Mouse (Mus musculus) kidney, postnatal 10 days (tissue): Measurements from ENCODE around the gene Atad5.
A peak's percentile ranks its signal among the peaks of the same experiment; 100 is the strongest.
"Not testable (repeated sequence)": the region's sequence is repeated elsewhere in the genome, so short reads cannot be mapped to it uniquely, and the experiment has no call there.

ENCODE experiments used
- DNase-seq: peaks from one replicate; pipeline ENCODE4 v3.0.0; 2021; ENCODE audit warnings: mixed read lengths

Atad5 gene

DNA sequence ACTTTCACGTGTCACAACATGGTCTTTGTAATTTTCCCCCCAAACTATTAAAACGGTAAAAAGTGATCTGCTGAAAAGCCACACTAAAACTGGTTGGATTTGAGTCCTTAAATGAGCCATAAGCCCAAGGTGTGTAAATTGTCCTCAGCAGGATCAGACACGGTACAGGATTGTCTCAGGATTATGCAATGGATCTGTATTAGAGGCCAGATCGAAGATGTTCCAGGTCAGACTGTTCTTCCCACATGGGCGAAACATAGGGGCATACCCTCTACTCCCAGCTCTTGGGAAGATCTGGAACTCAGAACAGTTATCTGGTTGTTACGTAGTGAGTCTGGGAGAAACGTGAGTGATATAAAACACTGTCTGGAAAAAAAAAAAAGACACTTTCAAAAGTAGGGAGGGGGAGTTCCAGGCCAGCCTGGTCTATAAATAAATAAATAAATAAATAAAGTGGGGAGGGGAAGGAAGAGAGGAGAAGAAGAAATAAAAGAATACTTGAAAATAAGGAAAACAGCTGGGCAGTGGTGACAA is 7.3 kb upstream of the Atad5 start:
- DNase-seq, result no peak

DNA sequence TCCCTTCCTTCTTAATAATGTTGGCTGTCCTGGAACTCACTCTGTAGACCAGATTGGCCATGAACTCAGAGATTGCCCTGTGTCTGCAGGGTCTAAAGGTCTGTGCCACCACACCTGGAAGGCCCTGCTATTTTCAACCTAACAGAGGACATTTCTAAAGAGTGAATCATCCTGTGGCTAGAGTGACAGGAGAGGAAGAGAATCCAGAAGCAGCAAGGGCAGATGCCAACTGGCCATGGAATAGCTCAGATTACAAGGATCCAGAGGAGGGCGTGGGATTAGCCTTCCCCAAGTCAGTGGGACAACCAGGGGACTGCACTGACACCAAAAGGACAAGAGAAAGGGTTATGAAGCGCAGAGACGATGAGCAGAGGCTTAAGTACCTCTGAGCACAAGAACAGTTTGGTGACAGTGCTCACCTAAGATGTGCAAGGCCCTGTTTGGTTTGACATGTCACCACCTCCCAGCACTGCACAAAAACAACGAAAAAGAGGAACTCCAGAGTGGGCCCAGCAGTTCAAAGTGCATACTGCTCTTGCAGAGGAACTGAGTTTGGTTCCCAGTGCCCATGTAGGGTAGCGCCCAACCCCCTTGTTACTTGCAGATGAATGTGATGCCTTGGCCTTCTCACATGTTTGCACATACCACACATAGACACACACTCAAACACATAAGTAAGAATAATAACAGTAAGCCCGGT is 3.7 kb upstream of the Atad5 start:
- DNase-seq, result no peak

DNA sequence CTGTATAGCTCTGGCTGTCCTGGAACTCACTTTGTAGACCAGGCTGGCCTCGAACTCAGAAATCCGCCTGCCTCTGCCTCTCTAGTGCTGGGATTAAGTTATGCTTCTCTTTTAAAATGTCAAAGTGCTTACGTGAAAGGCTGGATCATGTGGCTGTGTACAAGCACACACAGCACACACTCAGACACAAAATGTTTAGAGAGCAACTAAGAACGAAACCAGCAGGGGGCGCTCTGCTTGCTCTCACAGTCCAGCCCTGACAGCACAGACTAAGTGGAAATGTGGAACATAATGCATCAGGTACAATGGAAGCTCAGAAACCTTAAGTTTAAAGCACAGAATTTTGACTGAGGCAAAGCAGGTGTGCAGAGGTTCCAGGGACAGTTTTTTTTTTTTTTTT is 2.4 kb upstream of the Atad5 start:
- peak; percentile 93 for DNase-seq

DNA sequence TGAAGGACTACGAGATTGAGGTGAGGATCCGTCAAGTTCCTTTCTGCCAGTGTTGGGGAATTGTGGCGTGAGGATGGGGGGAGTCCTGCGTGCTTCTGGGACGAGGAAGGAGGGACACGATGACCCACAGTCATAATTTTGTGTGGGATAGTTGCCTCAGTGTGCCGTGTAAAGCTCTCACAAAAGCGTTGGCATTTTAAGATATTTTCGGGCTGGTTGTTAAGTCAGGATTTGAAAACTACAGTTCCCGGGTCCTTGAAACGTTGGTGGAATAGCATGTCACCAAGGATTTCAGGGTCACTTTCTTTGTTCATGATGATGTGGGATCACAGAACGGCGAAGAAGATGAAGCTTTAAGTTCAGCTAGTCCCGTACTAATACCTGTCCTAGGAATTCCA is 616 bp downstream of the Atad5 start:
- no peak for DNase-seq

DNA sequence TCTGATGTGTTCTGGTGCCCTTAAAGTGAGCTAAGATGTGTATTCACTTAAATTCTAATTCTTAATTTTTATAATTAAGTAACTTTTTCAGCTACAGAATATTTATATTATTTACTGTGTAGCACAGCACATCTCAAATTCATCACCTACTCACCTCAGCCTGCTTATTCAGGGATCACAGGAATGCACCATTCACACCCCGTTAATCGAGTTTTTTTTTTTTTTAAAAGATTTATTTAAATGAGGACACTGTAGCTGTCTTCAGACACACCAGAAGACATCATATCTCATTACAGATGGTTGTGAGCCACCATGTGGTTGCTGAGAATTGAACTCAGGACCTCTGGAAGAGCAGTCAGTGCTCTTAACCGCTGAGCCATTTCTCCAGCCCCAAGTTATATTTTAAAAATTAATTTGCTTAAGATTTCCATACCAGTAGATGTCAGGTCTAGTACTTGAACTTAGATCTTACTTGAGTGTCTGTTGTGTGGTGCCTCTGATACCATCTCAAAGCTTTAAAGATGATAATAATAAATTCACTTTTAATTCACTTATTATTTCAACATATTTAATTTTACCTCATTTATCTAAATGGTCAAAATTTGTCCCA is 1.5 kb downstream of the Atad5 start:
- no peak for DNase-seq

DNA sequence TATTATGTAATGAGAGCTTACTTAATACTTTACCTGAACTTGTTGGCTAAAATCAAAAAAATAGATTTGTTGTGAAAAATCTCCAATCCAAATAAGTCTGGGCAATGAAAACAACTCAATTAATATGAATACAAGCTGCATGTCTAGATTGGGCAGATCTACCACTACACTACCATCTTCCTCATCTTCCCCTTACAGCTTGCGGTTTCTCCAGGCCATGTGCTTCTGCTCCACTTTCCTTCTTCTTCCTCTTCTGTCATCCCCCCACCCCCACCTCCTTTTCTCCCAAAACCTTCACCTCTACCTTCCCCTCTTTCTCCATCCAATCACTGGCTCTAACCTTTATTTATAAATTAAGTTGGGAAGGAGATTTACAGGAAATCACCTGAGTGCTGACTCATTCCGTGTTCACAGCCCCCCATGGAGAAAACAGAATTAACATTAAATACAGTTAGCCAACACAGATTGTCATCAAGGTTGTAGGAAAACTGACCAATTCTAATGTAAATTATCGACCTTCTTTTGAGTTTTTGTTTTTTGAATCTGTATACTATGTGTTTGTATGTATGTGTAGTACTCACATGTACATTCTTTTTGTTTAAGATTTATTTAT is 9.3 kb downstream of the Atad5 start:
- DNase-seq, result no peak

DNA sequence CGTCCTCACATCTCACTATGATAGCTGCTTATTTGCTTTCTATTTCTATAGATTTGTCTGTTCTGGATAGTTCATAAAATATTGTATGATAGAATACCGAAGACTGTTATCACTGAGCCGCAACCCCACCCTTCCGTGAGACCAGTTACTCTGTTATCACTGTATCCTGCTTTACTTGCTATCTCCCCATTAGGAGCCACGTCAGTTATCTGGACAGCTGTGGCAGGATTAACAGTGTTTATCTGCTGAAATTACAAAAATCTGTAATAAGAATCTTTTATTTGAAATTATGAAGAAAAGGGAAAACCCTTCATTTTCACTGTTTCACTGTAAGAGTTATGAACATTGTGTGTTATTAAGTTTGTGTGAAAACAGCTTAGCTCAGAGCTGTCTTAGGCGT is 12.1 kb downstream of the Atad5 start:
- no peak for DNase-seq

DNA sequence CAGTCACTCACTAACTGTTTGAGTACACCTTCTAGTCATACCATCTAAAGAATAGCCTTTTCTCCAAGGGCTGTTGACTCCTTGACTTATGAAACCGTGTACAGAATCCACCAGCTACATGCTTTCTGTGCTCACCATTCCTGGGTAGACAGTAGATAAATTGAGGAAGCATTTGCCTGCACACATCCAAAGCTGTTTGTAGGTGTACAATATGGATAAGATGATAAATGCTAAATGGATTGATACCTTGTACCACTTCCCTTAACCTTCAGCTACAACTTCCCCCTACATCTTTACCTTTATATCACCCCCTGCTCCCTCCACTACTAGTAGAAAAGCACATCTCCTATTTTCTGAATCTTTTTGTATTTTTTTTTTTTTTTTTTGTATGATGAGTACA is 15.2 kb downstream of the Atad5 start:
- DNase-seq, result no peak

DNA sequence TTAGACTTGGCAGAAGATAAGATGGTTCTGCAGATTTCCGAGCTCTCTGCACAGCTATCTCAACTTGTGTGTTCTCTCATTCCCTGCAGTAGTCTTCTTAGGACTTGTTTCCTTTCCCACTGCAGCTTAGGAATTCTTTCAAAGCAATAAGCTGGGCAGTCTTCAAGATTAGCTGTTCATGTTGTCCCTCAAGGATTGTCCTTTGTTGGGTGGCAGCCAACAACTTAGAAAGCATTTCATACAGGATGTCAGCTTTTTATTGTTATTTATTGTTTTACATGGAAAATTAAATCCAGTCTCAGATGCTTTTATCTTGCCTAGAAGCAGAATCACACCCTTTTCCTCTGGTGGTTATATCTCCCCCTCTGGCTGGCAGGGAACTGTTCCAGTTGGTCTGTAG is 27.2 kb downstream of the Atad5 start:
- DNase-seq, result peak; percentile 64

DNA sequence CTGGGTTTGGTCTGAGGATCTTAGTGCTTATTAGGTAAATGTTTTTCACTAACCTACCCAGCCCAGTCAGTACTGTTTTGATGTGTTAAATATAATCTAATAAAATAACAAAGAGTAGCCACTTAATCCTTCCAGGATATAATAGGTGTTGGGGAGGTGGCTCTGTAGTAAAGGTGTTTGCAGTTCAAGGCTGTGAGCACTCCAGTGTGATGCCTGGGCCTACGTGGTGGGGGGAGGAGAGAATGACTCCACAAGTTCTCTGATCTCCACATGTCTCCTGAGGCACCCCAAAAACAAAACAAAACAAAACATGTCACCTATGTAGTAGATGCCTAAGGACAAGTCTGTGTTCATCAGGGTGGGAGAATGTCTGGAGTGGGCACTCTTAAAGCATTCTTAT is 42.9 kb downstream of the Atad5 start:
- DNase-seq, result no peak

DNA sequence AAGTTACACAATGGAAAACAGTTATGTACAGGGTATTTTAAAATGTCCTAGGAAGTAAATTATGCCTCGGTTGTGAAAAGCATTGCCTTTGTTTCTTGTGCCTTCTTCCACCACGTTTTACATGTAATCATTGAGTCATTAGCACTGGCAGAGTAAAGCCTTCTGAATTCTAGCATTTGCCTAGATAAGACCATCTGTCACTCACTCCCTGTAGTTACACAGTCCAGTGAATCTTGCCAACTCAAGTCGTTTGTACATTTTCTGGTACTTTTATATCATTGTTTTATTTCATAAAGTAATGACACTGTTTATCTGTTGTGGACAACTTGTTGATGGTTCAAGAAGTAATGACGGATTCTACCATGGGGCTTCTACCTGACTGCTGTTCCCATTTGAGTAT is 45.5 kb downstream of the Atad5 start:
- DNase-seq, result no peak

DNA sequence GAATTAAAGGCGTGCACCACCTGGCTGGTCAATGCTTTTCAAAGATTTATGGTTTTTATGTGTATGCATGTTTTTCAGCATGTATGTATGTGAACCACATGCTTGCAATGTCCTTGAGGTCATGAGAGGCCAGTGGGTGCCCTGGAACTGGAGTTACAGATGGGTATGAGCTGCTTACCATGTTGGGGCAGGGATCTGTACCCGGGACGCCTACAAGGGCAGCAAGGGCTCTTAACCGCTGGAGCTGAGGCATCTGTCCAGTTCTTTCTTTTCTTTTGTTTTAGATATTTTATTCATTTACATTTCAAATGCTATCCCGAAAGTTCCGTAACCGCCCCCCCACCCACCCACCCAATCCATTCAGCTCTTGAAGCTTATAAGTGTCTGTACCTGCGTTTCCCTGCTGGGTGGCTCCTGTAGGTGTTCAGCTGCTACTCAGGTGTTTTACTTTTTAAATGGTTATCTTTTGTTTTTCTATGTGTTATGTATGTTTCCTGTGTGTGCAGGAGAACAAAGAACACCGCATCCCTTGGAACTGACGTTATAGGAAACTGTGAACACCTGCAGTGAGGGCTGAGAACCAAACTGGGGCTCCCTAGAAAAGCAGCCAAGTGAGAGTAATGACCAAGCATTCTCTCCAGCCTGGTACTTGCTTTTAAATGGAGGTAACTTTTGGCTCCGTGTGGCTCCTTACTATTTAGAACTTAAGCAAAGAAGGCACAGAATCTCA is 46.9 kb downstream of the Atad5 start:
- DNase-seq, result no peak

DNA sequence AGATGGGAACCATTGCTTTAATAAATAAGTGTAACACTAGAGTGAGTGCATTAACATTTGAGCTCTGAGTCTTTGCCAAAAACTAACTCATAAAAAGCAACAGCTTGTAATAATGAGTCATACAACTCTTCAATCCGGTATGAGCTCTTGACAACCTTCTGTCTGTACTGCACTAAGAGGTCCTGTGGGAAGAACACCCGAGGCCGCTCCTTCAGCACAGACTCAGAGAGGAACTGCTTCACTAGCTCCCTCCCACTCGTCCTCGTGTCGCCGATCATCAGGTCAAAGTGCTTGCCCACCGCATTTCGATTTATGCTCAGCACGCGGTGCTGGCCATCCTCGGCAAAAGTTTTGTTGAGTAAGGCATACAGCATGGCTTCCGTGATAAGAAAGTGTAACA is 47.6 kb downstream of the Atad5 start:
- DNase-seq, result no peak

DNA sequence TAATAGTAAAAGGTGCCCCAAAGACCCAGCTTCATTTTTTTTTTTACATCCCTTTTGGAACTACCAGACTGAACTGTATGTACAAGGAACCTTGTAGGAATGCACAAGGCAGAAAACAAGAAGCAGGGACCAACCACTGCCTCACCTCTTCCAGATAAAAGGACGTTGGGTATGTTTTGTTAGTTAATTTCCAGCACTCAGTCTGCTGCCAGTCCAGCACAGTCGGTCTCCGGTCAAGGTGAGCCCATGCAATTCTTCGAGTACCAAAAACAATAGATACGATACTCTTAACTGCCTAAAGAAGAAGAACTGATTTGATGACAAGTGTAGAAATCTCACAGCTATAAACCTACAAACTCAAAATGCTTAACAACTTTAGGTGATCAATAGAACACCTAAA is 48.6 kb downstream of the Atad5 start:
- no peak for DNase-seq

DNA sequence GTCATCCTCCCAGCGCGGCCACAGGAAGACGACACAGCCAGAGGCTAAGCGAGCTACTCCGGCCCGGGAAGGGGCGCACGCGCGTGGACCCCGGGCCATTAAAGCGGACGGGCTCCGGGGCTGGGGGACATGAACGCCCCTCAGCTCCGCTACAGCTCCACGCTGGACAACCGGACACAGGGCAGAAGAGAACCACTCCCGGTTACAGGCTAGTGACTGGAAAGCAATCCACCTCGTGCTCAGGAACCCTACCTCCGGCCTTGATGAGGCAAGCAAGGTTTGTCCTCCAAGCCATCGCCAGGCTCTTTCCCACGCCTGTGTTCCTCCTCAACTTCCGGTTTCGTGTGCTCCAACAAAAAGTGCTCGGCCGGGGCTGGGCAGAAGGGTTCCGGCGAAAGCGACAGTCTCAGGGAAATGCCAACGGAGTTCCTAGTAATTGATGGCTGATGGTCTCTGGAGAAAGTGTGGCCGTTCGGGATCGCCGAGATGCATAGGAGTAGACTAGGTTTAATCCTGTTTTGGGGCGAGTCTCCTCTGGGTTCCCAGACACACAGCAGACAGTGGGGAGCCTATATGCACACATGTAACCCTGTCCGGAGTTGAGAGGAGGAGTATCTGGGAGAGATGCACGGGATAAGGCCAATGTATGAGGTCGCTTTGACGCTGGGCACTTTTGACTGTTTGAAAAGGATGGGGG is 52.8 kb downstream of the Atad5 start, which contains the start of gene Tefm:
Tefm (minus strand) TSS at position 351 of the 697 bp plus-strand sequence.
- DNase-seq, result peak; percentile 88

DNA sequence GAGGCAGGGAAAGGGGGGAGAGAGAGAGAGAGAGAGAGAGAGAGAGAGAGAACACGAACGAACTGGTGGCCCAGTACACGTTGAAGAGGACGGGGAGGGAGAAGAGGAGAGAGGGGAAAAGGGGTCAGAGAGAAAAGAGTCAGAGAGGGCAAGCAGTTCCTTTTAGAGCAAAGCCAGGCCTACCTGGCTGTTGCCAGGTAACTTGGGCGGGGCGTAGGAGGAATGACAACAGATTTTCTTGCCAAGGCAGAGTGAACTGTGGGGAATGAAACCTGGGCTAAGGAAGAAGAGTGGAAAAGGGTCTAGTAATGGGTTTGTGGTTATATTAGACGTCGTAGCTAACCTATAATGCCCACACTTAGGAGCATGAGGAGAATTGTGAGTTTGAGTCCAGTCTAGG is 53.7 kb downstream of the Atad5 start:
- no peak for DNase-seq

DNA sequence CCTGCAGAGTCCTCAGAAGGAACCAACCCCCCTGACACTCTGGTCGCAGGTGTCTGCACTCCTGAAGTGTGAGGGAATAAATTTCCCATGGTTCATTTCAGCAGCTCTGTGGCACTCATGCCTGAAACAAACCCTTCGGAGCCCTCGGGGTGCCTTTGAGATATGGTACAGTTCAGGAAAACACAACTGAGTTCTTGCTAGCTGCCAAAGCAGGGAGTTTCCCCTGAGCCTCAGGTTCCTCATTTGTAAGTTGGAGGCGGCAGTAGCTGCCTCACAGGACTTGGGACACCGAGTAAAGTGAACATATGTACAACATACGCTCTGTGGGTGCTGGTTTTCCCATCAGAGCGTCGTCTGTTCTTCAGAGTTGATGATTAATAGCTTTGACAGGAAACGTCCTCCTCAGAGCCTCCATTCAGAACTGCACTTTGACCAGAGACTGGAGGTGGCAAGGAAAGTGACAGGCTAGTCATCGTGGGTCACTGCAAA is 56.6 kb downstream of the Atad5 start:
- no peak for DNase-seq

DNA sequence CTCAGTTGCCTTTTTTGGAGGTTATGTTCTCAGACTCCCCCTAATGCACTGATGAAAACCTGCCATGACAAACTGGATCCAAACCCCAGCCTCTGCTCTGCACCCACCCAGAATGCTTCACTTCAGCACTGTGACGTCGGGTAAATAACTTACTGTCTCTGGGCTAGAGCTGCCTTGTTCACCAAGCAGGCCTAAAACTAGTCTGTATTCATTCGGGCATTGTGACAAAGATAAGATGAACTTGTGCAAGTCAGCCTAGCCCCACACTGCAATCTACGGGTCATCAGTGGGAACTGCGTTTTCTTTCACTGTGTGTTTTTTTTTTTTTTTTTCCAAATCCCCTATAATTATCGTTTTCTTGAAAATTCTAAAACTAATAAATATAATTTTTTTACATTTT is 58.5 kb downstream of the Atad5 start:
- DNase-seq, result no peak

DNA sequence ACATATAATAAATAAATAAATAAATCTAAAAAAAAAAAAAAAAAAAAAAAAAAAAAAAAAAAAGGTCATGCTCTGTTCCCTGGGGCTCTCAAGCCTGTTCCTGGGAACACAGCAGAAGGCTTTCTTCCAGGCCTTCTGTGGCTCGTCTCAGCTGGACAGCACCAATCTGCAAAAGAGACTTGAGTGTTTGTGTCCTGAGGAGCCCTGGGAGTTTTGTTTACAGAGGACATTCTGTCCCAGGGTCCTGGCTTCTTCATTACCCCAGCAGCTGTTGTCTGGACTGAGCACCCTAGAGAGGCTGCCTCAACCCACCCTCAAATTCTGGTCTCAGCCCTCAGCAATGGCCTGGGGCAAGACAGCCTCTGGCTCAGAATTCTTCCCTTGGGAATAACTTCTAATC is 59.1 kb downstream of the Atad5 start:
- DNase-seq, result peak; percentile 70

DNA sequence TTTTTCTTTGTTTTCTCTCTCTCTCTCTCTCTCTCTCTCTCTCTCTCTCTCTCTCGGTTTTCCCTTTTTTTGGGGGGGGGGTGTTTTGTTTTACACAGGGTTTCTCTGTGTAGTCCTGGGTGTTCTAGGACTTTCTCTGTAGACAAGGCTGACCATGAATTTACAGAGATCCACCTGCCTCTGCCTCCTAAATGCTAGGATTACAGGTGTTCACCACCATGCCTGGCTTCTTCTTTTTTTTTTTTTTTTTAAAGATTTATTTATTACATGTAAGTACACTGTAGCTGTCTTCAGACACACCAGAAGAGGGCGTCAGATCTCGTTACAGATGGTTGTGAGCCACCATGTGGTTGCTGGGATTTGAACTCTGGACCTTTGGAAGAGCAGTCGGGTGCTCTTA is 59.8 kb downstream of the Atad5 start:
- not testable (repeated sequence) for DNase-seq

DNA sequence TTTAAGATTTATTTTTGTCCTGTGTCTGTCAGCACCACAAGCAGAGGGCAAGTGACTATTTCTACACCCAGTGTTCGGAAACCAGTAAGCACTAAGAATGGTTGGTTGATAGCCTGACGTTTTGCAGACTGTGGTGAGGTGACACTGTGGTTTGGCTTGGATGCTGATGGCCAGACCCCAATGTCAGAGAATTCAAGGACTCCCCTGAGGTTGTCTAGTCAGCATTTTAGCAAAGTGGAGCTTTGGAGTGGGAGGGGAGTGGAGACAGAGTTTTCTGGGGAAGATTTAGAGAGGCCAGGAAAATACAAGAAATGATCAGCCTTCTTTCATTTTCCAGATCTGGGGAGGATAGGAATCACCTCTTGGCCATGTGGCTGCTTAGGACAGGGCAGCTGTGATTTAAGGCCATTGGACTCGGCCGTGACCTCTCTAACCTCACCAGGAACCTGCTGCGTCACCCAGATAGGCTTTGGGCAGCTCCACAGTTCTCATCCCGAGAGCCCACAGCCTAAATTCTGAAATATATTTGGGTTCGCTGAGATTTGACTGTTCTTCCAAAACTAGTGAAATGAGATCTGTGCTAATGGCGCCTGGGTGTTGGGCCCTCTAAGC is 60.3 kb downstream of the Atad5 start:
- peak; percentile 43 for DNase-seq

DNA sequence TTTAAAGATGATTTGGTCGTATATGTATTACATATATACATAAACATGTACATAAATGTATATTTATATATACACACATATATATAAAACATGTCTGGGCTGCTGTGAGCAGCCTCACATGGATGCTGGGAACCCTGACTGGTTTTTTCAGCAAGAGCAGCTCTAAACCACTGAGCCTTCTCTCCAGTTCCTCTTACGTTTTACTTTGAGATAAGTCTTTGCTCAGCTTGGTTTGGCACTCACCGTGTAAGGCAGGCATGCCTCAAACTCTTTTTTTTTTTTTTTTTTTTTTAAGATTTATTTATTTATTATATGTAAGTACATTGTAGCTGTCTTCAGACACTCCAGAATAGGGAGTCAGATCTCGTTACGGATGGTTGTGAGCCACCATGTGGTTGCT is 61.4 kb downstream of the Atad5 start:
- DNase-seq, result no peak
